Mouse (Mus musculus): ENCODE results near the gene Ano10.

- TF ChIP-seq CTCF (IDR thresholded peaks at IDR 0.05; ENCODE audit: insufficient read depth, low read depth, low read length): no peak
- TF ChIP-seq POLR2A (IDR thresholded peaks at IDR 0.05; ENCODE audit: insufficient read depth, low read depth, low read length): no peak
Observed at GRCm38 (mm10) chr9:122271318-122271717, 22.9 kb downstream of the Ano10 start.

All from olfactory bulb, adult 2 months (tissue).